Mouse (Mus musculus): ENCODE results near the gene Tmed4.
A peak's percentile ranks its signal among the peaks of the same experiment; 100 is the strongest.

DNA sequence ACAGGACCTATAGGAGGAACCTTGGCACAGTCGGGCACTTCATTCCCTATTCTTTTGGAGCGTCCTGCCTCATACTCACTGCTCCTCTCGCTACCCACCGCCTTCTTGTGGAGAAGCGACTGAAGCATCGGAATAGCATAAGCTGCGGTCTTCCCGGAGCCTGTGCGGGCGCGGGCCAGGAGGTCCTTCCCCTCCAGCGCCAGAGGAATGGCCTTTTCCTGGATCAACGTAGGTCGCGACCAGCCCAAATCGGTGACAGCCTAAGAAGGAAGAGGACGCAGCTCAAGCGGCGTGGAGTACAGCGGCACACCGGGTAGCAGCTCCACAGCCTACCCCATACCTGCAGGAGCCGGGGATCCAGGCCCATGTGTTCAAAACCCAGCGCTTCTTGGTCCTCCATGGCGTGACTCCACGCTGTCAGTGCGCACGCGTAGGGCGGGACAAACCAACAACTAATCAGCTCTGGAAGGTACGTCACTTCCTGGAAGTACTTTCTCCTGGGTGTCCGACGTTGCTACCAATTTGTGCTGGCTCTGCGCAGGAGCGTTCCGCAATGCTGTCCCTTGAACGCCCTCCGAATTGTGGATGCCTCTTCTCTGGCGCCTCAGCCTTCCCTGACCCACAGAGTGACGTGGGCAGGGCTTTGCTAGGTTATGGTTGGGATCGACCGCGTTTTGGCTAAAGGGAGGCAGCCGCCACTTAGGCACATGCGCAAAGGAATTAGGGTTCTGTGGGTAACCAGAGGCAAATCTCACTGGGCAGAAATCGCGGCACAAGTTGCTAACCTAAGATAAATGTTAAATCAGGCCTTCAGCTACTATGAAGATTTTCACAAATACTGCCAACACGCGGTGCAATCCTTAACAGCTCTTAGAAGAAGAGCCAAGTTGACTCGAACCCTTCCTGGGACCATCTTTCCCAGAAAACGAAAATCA, 7.1 kb downstream of the Tmed4 start, which contains the start of gene Ddx56:
- TF ChIP-seq POLR2A (IDR thresholded peaks at IDR 0.05; ENCODE audit: insufficient read depth, low read depth, low read length): peak; percentile 93
- no peak for TF ChIP-seq CTCF (IDR thresholded peaks at IDR 0.05)

Measured in heart, adult 2 months (tissue).